Mouse (Mus musculus) kidney, embryonic 16.5 days (tissue): ENCODE measurements at regions not wholly inside any gene's neighbourhood (a gene's known extent, or its start where the extent isn't known, plus 50 kb on each side); places are given as distances from the start of the nearest gene placed in this dataset.

ENCODE experiments used
- ATAC-seq: fragments of 200-750 bp; cut with Nextera tagmentation; 2 replicates; pipeline ENCODE4 v1.8.0; 2017; ENCODE audit warnings: moderate TSS enrichment; ENCODE audit not compliant: low FRiP score, low TSS enrichment
- H3K27ac ChIP-seq: fragments of 300-500 bp; sonication (generic); 2 replicates; pipeline ENCODE4 v1.5.1; 2014; ENCODE audit warnings: low read length
- H3K27me3 ChIP-seq: fragments of 300-500 bp; sonication (generic); 2 replicates; pipeline ENCODE4 v1.6.1; 2014; ENCODE audit warnings: low read length, control low read depth, mixed read lengths; ENCODE audit not compliant: insufficient read depth
- H3K36me3 ChIP-seq: fragments of 300-500 bp; sonication (generic); 2 replicates; pipeline ENCODE4 v1.6.1; 2014; ENCODE audit warnings: low read length, control low read depth, mixed read lengths; ENCODE audit not compliant: insufficient read depth
- H3K4me1 ChIP-seq: fragments of 300-500 bp; sonication (generic); 2 replicates; pipeline ENCODE4 v1.6.1; 2014; ENCODE audit warnings: low read length, control low read depth, mixed read lengths; ENCODE audit not compliant: insufficient read depth
- H3K4me2 ChIP-seq: fragments of 300-500 bp; sonication (generic); replicated peaks from 2 replicates; pipeline ENCODE4 v1.6.1; 2014; ENCODE audit warnings: low read depth, low read length
- H3K4me3 ChIP-seq: fragments of 300-500 bp; sonication (generic); 2 replicates; pipeline ENCODE4 v1.5.1; 2014; ENCODE audit warnings: mild to moderate bottlenecking, low read length
- H3K9ac ChIP-seq: fragments of 300-500 bp; sonication (generic); replicated peaks from 2 replicates; pipeline ENCODE4 v1.6.1; 2014; ENCODE audit warnings: low read length
- H3K9me3 ChIP-seq: fragments of 300-500 bp; sonication (generic); 2 replicates; pipeline ENCODE4 v1.6.1; 2016; ENCODE audit warnings: low read length, control low read depth
- WGBS: fragments of 180-500 bp; shearing (Covaris S2); extraction: QIAGEN DNeasy Blood & Tissue Kit; methylation state at CpG from one replicate; pipeline ENCODE4 v1.1.7; 2014; 5-methylcytosine and 5-hydroxymethylcytosine counted together

DNA sequence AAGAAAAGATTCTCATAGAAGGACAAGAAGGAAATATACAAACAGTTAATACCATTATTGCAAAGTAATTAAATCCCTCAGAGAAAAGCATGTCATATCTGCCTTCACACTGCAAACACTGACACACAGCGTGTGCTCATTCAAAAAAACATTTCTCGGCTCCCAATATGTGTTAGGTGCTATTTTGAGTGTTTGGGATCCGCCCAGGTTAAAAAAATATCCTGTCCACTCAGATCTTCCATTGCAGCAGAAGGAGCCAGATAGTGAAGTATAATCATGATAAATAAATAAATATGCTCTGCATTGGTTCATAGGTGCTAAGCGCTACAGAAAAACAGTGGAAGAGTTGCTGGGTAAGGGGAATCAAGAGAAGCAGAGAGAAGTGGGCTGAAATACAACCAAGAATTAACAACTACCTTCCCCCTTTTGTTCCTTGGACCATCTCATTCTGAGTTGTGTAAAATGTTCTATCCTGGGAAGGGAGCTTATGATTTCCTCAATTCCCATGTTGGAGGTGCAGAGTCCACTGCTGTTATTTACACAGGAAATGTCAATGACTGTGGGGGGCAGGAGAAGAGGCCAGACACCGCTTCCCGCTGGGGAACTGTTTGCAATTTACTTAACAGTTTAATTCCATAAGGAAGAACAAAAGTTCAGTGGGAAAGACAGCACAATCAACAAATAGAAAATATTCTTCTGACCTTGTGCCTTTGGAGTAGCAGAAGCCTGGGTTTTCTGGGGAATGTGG lies 139.9 kb downstream of the Tle1 start:
- no peak overlapping the region for H3K27ac ChIP-seq
- no peaks in the 10 kb centered on the region for H3K9me3 ChIP-seq
- no peaks in the 10 kb centered on the region for H3K4me1 ChIP-seq
- no peak overlapping the region for H3K9ac ChIP-seq
- no peak overlapping the region for H3K4me2 ChIP-seq
- no peaks in the 10 kb centered on the region for H3K36me3 ChIP-seq
- WGBS = 68% methylated on average over 6 of the region's 6 CpGs
- ATAC-seq = no peak
- H3K4me3 ChIP-seq = no peak overlapping the region
- H3K27me3 ChIP-seq = no peaks in the 10 kb centered on the region

DNA sequence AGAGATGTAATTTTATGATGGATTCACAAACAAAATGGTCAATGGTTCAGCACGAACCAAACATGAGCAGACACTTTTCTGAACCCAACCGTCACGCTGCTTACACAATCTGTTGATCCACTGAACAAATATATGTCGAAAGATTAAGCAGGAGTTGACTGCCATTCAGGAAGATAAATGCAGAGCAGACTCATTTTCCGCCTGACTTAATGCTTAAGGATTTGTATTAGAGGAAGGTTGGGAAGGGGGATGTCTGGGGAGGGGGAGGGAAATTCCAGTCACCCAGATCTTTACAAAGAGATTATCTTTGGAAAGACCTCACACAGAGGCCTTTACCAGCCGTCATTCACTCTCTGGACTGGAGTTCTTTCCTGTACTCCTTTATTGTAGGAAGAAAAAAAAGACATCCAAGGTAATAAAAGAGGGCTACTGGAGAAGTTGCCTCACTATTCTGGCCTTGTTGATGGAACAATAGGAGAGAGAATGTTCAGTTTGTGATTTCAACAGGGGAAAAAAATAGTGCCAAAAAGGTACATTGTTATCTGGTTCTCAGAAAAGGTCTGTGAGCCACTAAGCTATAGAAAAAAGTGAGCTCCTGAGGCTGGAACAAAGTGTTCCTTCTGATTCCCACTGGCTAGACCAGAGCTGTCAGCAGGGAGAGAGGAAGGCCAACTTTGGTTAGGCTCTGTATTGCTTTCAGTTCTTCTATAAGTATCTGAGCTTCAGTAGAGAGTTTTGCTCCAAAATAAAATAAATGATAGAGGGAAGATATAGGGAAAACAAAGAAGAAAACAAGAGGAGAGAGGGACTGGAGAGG lies 150.9 kb downstream of the Tle1 start:
- no peak overlapping the region for H3K27ac ChIP-seq
- no peaks in the 10 kb centered on the region for H3K36me3 ChIP-seq
- H3K4me3 ChIP-seq = no peak overlapping the region
- no peaks in the 10 kb centered on the region for H3K27me3 ChIP-seq
- H3K9me3 ChIP-seq = no peaks in the 10 kb centered on the region
- no peak overlapping the region for H3K4me2 ChIP-seq
- no peak for ATAC-seq
- 14% methylated on average over 6 of the region's 6 CpGs for WGBS
- no peak overlapping the region for H3K9ac ChIP-seq
- 0 out of 2 replicates have a peak, but pooled peaks cover 4% of the 10 kb centered on the region for H3K4me1 ChIP-seq

DNA sequence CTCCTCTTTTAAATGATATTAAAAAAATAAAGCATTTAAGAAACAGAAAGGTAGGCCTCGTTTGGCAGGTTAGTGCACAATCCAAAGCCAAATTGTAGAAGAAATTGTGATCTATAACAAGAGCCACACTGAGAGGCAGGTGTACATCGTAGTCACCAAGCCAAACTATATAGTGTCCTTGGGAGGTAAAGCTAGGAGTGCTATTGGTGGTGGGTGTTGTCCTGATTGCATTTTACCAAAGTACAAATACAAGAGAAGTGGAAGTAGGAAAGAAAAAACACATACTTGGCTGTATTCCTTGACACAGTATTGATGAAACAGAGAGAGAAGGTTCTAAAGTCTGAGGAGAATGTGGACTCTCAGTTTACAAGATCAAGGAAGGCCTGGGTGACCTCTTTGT lies 178.6 kb downstream of the Tle1 start:
- WGBS = 88% methylated on average over 2 of the region's 2 CpGs
- ATAC-seq = no peak
- Histone ChIP-seq H3K9ac (no peak overlapping the region), H3K27ac (no peak overlapping the region), H3K4me3 (no peak overlapping the region), H3K27me3 (no peaks in the 10 kb centered on the region), H3K4me1 (no peaks in the 10 kb centered on the region), H3K4me2 (no peak overlapping the region), H3K36me3 (no peaks in the 10 kb centered on the region), H3K9me3 (no peaks in the 10 kb centered on the region)

DNA sequence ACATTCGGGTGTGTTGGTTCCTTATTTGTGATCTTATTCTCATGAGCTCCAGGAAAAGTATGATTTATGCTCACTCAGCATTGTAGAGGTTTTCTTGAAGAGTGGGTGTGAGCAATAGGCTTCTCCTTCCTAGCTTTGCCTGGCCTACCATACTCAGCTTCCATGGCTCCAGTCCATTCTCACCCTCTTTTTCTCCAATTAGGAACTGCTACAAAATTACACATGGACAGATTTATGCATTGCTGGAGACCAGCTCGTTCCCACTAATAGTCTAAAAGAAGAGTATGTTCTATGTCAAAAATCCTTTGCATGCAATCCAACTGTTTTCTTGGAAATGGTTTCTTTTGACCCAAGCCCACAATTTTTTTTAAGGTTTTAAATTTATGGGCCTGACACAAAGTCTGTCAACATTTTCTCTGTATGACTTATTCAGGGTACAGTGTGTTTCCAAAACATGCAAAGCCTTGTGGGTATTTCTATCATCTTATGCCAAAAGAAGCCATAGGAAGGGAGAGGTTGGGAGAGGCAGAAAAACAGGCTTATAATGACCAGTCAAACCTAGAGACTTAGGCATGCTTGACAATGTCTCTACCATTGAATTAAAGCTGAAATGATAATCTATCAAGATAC lies 186.4 kb downstream of the Tle1 start:
- peak; percentile 82 for ATAC-seq
- Histone ChIP-seq H3K27ac (0 out of 2 replicates have a peak overlapping the region, but pooled peaks have one; percentile 46), H3K4me2 (no peak overlapping the region), H3K9me3 (no peaks in the 10 kb centered on the region), H3K9ac (no peak overlapping the region), H3K36me3 (no peaks in the 10 kb centered on the region), H3K4me1 (no peaks in the 10 kb centered on the region; the same call in 1 of the 2 replicates), H3K27me3 (no peaks in the 10 kb centered on the region), H3K4me3 (no peak overlapping the region)
- WGBS = 45% methylated on average over 2 of the region's 2 CpGs

DNA sequence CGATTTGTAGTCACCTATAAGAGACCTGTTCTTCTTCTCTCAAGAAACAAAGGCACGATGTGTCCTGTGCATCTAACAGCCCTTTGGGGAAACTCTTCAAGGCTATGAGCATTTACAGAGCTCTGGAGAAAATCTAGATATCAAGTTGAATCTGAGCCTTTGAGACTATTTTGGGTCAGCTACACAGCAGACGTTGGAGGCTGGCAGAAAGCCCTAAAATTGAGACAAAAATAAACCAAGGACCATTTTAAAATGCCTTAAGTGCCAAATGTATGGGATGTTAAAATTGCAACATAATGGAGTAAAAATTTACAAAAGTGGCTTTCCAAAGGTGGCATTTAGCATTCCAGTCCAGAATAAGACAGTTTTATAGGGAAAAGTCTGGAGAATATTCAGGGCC lies 187.1 kb downstream of the Tle1 start:
- no peak for ATAC-seq
- no peaks in the 10 kb centered on the region for H3K27me3 ChIP-seq
- H3K4me1 ChIP-seq = no peaks in the 10 kb centered on the region; the same call in 1 of the 2 replicates
- H3K4me2 ChIP-seq = no peak overlapping the region
- H3K36me3 ChIP-seq = no peaks in the 10 kb centered on the region
- 71% methylated on average over 3 of the region's 3 CpGs for WGBS
- H3K9me3 ChIP-seq = no peaks in the 10 kb centered on the region
- H3K4me3 ChIP-seq = no peak overlapping the region
- 0 out of 2 replicates have a peak overlapping the region, but pooled peaks have one; percentile 31 for H3K27ac ChIP-seq
- H3K9ac ChIP-seq = no peak overlapping the region

DNA sequence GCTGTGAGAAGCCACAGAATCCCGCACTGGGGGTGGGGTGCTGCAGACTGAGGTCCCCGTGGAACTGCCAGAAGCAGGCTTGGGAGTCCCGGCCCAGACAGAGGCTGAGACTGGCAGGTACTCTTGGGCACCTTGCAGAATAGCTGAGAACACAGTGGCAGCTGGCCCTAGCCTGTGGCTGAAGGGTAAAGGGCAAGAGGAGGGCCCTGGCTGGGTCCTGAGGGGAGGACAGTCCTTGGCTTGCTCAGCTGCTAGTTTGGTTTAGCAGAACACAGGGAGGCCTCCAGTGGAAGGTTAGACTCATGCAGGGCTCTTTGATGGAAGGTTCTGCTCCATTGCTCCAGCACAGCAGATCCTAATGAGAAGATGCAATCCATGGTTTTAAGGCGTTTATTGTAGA lies 190.4 kb downstream of the Tle1 start:
- Histone ChIP-seq H3K27ac (no peak overlapping the region), H3K4me3 (no peak overlapping the region), H3K9me3 (no peaks in the 10 kb centered on the region), H3K27me3 (no peaks in the 10 kb centered on the region), H3K36me3 (no peaks in the 10 kb centered on the region), H3K4me2 (no peak overlapping the region), H3K4me1 (no peaks in the 10 kb centered on the region; the same call in 1 of the 2 replicates), H3K9ac (no peak overlapping the region)
- ATAC-seq = no peak
- 92% methylated on average over 4 of the region's 4 CpGs for whole genome bisulfite sequencing

DNA sequence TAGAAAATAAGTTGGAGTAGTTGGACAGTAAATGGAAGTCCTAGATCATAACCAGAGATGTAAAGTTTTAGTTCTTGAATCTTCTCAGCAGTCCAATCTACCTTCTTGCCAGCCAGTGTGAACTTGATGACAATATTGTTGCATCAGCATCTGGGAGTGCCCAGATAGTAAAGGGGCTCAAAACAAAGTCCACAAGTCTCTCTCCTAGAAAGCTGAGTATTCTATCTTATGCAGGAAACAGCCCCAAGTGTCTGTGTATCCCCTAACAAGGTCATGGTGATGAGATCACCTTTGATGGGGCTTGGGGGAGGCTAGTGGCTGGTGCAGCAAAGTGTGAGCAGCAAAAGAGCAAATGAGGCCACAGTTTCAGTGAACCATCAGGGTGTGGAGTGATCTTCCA lies 194.8 kb downstream of the Tle1 start:
- no peak overlapping the region for H3K27ac ChIP-seq
- H3K4me2 ChIP-seq = no peak overlapping the region
- no peak overlapping the region for H3K4me3 ChIP-seq
- no peak overlapping the region for H3K9ac ChIP-seq
- peaks cover 6% of the 10 kb centered on the region; the same call in 1 of the 2 replicates for H3K9me3 ChIP-seq
- no peaks in the 10 kb centered on the region for H3K27me3 ChIP-seq
- no peak for ATAC-seq
- no peaks in the 10 kb centered on the region for H3K36me3 ChIP-seq
- no peaks in the 10 kb centered on the region for H3K4me1 ChIP-seq

DNA sequence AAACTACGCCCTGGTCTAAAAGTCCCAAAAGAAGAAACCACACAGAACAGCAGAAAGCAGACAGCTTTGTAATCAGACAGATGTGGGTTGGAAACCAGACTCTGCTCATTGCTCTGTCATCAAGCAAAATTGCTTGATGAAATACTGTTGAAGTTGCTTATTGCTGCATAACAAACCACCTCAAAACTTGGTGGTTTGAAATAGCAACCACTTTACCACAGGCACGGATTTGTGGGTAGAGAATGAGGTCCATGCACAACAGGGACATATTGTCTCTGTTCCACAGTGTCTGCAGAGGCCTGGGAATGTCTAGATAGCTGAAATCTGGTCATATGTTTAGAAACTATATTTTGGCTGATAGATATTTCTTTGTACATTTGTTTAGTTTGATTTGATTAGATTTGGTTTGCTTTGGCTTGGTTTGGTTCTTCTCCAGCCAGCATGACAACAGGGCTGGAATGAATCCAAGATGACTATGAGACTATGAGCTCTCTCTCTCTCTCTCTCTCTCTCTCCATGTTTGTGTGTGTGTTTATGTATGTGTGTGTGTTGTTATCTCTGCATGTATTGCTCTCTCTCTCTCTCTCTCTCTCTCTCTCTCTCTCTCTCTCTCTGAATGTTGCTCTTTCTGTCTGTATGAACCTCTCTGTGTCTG lies 199.4 kb downstream of the Tle1 start:
- 73% methylated on average over 2 of the region's 2 CpGs for WGBS
- Histone ChIP-seq H3K4me3 (no peak overlapping the region), H3K4me1 (no peaks in the 10 kb centered on the region), H3K9ac (no peak overlapping the region), H3K9me3 (peaks cover 6% of the 10 kb centered on the region; the same call in 1 of the 2 replicates), H3K27me3 (no peaks in the 10 kb centered on the region), H3K36me3 (no peaks in the 10 kb centered on the region), H3K4me2 (no peak overlapping the region), H3K27ac (no peak overlapping the region)
- no peak for ATAC-seq

DNA sequence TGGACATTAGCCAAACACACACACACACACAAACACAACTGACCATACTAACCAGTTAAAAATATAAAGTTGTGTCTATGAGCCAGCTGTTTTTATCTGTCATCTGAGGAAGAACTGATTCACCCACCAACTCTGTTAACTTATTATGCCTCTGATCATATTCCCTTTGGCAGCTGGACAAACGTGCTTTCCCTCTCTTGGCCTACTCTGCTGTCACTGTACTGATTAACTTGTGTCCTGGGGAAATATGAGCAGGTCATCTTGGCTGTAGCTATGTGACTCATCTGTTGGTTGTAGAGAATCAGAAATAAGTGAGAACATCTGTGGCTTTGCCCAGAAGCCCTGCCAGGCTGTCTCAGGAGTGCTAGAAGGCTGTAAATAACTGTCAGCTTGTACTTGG lies 210.9 kb upstream of the Gm11232 start:
- no peaks in the 10 kb centered on the region for H3K27me3 ChIP-seq
- no peak for ATAC-seq
- no peak overlapping the region for H3K4me2 ChIP-seq
- H3K4me1 ChIP-seq = no peaks in the 10 kb centered on the region
- no peak overlapping the region for H3K4me3 ChIP-seq
- H3K36me3 ChIP-seq = no peaks in the 10 kb centered on the region
- 22% methylated on average over 1 of the region's 1 CpGs for WGBS
- H3K9me3 ChIP-seq = no peaks in the 10 kb centered on the region
- H3K9ac ChIP-seq = no peak overlapping the region
- H3K27ac ChIP-seq = no peak overlapping the region
